Mouse (Mus musculus): ENCODE data around the gene Cyb561d2.
"Not testable (repeated sequence)": the region's sequence is repeated elsewhere in the genome, so short reads cannot be mapped to it uniquely, and the experiment has no call there.

Cyb561d2 gene

DNA sequence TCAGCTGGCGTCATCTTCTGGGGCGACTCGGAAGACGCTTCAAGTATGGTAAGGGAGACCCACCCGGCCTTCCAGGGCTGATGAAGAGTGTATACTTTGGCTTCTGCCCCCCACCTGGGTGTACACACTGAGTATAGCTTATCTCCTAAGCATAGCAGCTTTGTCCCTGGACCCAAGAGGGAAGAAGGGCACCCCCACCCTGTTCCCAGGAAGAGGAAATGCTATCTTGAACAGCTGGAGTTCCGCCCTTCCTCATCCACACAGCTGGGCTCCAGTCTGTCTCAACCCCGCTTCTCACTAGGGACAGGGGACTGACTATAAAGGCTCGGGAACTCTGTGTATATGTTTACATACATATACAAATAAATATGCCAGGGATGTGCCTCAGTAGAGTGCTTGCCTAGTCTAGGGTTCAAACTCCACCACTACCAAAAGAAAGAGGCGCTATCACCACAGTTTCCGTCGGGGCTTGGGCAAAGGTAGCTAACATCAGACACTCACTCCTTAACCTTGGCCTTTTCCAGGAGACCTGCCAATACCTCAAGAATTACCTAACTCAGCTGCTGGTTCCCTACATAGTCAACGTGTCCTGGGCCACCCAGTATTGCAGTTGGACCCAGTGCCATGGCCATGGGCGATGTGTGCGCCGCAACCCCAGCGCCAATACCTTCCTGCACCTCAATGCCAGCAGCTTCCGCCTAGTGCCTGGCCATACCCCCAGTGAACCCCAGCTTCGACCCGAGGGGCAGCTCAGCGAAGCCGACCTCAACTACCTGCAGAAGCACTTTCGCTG, 29.7 kb upstream of the Cyb561d2 start:
- no peak for DNase-seq

DNA sequence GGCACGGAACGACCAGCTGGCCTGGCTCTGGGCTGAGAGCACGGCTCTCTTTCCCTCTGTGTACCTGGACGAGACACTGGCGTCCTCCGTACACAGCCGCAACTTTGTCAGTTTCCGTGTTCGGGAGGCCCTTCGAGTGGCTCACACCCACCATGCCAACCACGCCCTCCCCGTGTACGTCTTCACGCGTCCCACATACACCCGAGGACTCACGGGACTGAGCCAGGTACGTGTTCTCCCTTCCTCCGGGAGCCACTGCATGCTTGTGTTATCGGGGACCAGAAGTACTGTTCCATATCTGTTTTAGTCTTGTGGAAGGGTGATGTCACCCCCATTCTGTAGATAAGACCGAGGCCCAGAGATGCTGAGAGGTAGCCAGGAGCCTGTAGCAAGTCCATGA, 28.9 kb upstream of the Cyb561d2 start:
- DNase-seq: no peak

DNA sequence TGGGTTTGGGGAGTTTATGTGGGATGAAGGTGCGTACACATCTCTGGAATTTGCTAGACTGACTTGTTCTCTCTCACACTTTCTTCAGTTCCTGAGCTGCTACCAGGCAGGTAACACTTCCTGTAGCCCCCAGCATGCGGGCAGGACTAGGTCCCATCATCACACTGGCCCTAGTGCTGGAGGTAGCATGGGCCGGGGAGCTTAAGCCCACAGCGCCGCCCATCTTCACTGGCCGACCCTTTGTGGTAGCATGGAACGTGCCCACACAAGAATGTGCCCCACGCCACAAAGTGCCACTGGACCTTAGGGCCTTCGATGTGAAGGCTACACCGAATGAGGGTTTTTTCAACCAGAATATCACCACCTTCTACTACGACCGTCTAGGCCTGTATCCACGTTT, 28.0 kb upstream of the Cyb561d2 start:
- no peak for DNase-seq

DNA sequence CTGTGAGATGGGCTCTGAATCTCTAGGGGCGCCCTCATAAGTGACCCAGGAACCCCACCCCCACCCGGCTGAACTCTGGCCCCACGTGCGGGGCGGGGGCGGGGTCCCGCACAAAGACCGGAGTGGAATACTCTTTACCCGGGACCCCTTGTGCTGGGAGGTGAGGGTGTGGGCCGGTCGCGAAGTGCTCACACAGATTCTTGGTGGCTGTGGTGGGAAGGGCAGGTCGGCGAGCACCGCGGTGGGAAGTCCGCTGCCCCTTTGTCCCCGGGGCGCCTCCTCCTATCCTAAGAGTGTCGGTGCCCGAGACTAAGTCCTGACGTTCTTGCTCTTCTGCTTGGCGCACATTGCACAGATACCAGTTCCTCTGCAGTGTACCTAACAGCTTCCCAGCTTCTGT, 27.3 kb upstream of the Cyb561d2 start:
- DNase-seq: no peak

DNA sequence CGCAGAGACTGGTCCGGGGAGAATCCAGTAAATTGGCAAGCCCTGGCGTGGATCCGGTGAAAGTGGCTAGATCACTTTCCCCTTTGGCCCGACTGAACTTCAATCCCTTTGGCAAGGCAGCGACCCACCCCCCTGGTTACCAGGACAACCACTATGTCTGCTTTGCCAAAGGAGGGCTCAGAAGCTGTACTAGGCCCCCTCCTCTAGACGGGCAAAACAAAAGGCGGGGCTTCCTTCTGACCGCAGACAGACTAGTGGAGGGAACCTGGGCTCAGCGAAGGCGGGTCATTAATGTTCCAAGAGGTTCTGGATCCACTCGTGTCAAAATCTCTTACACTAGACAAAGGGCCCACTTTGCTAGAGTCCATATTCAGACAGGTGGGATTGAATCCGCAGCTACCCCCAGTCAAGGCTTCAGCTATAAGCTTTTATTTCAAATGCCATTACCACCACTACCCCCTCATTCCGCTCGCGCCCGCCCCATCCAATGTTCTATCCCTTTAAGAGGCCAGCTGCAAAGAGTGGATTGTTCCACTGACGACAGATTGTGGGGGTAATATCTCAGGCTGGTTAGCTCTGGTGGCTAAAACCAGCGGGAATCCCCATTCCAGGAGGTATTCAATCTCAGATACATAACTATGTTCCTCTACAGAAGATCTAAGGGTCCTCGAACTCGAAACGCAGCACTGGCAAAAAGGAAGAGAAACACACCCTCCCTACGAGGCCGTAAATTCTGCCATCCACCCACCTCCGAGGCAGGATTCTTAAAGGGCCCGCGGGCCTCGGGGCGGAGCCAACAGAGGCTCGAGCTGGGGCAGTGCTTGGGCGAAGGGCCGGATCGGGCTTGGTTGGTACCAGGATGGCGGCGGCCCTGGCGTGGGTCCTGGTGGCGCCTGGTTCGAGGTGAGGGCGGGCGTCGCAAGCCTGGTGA, 26.6 kb upstream of the Cyb561d2 start:
- DNase-seq: peak; percentile 87

DNA sequence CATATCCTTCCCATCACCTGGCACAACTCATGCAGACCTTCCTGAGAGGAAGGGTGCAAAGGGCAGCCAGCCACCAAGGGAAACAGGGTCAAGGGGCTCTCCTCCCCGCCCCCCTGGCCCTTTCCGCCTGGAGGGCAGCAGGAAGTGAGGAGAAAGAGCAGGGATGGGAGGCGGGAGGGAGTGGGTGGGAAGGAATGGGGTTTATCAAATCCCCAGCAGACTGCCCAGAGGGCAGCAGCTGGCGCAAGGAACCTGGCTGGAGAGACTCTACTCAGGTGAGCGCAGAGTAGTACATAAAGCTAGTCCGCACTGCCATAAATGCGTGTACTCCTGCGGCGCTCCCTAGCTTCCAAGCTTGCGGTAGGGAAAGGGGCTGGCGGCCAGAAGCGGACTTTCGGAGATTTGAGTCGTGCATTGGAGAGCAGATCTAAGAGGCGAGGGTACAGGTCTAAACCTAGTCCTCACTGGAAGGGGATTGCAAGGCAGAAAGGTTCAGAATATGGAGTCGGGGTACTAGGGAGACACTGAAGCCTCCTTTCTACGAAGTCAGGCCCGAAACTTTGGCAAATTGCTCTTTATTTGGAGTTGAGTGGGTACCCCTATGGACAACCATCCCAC, 25.8 kb upstream of the Cyb561d2 start, which contains the start of gene Hyal2:
Gene Hyal2 (plus strand): TSS at position 244 of the 618 bp plus-strand sequence.
- no peak for DNase-seq

DNA sequence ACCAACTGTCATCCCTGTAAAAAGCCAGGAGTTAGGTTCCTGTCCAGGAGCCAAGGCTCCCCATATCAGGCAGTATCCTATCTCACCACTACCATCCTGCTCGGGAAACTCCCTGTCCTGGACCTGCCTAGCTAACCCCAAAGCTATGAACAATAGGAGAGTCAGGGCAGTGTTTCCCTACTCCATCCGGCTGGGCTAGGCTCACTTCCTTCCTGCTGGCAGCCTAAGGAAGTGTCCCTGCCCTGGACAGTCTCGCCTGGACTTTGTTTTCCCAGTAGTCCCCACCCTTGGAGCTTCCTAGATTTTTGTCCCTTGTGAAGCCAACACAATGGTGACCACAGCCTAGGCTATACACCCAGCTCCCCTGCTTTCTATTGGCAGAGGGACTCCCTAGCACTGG, 24.9 kb upstream of the Cyb561d2 start:
- DNase-seq: no peak

DNA sequence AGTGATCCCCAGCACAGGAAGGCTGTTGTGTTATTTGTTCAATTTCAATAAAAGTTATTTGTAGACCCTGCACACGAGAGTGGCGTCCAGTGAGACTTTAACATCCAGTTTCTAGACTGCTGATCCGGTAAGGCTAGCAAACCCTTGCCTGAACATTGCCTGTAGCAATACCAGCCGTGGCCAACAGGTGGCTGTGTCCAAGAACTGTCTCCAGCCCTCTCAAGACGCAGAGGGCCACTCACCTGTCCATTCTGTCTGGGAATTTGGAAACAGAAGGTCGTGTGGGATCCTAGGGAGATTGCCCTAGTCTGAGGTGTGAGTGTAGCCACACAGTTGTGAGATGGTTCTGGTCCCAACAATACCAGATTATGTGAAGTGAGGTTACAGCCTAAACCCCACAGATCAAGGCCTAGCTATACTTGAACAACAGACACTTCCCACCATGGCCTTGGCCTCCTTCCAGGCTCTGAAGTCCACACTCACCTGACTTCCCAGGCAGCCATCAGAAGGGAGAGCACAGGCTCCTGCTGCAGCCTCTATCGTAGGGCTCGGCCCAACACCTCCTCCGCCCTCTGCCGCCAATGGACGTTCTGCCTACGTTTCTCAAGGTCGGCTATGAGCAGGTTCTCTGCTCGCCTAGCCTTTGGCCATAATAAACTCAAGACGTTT, 24.2 kb upstream of the Cyb561d2 start:
- DNase-seq: no peak

DNA sequence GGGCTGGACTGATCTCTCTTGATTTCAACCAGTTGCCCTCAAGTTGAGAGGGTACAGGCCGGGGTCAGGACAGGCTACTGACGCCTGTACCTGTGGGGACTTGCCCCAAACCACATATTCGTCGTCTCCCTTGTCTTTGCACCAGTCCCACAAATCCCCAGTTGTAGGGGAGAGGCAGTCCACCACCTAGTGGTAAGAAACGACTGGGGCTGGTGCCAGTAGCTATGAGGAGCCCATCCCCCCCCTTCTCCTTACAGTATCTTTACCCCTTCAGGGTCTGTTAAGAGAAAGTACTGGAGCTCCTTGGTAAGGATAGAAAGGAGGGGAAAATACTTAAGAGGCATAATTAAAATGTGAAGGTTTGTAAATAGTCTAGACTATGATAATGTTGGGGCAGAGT, 23.6 kb upstream of the Cyb561d2 start:
- DNase-seq: not testable (repeated sequence)

DNA sequence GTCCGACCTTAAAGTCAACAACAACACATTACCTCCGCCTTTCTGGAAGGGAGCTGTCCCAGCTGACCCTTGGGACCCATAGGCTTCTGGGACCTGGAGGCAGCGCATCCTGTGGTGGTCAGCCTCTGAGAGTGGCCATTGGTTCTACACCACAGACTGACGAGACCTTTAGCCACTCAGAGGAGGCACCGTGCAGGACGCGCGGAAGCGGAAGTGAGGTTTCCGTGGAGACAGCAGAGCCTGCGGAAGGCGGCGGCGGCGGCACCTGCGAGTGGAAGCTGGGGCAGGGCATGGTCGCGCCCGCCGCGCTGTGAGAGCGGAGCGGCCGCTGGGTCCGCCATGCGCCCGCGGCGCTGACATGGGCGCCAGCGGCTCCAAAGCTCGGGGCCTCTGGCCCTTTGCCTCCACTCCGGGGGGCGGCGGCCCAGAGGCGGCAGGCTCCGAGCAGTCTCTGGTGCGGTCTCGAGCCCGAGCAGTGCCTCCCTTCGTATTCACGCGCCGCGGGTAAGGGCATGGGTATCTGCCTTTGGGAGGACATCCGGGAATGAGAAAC, 21.1 kb upstream of the Cyb561d2 start, which contains the start of gene Tusc2:
Gene Tusc2 (plus strand): TSS at position 227 of the 553 bp plus-strand sequence.
- DNase-seq: peak; percentile 97

DNA sequence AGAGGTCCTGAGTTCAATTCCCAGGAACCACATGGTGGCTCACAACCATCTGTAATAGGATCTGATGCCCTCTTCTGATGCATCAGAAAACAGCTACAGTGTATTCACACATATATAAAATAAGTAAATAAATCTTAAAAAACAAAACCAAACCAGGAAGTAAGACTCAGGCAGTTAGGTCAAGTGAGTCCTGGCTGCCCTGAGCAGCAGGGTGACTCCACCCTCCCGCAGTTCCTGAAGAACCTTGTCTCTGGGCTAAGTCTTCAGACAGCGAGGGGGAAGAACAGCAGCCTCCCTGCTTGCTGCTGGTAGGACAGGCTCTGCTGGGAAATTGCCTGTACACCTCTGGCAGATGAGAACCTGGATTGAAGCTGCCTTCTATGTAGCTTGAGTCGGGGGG, 14.4 kb upstream of the Cyb561d2 start:
- no peak for DNase-seq

DNA sequence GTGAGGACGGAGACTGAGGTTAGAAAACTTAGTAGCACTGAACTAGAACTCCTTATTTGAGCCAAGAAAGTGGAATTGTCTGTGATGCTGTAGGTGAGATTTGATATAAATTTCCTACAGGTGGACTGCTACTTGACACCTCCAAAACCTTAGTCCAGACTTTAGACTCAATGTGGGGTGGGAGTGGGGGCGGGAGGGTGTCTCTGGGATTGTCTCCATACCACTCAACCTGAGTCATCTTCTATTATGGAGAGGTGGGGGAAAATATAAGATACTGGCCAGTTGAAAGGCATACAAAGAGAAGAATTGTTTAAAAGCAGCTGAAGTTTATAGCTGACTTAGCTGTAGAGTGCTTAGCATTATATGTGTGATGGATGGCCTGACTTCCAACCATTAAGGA, 13.7 kb upstream of the Cyb561d2 start:
- no peak for DNase-seq

DNA sequence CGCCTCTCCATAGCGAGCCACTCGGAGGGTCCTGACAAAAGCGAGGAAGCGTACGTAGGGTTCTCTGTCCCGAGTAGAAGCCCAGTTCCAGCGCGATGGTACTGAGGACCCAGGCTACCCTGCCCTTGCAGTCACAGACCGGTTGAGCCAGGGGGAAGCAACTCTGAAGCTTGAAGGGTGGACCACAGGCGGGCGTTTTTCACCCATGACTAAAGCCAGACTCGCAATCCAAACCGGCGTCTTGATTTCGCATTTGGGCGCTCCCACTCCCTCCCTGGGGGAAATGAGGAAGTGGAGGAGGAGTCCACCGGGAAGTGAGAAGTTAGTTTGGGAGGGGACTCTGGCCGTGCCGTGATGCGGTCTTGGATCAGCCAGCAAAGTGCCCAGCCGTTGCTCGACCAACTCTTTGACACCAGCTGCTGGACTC, 13.1 kb upstream of the Cyb561d2 start:
- DNase-seq: no peak

DNA sequence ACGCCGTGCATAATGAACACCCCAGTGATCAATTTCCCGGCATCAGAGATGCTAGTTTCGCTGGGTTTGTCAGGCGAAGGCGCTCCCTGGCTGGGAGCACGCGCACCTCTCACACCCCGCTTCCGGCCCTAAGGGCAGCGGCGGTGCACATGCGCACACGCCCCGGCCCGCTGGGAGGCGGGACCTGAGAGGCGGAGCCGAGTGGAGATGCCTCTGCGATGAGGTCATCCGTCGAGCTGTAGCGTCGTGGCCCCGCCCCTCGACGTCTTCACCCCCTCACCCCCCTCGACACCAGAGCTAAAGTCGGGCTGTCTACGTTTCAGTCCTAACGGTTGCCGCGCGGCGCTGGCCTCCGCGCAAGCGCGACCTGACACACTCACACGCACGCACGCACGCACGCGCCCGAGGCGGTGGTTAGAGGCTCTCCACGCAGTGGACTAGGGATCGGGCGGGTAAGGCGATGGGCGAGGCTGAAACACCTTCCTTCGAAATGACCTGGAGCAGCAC, 12.4 kb upstream of the Cyb561d2 start:
- DNase-seq: peak; percentile 97

DNA sequence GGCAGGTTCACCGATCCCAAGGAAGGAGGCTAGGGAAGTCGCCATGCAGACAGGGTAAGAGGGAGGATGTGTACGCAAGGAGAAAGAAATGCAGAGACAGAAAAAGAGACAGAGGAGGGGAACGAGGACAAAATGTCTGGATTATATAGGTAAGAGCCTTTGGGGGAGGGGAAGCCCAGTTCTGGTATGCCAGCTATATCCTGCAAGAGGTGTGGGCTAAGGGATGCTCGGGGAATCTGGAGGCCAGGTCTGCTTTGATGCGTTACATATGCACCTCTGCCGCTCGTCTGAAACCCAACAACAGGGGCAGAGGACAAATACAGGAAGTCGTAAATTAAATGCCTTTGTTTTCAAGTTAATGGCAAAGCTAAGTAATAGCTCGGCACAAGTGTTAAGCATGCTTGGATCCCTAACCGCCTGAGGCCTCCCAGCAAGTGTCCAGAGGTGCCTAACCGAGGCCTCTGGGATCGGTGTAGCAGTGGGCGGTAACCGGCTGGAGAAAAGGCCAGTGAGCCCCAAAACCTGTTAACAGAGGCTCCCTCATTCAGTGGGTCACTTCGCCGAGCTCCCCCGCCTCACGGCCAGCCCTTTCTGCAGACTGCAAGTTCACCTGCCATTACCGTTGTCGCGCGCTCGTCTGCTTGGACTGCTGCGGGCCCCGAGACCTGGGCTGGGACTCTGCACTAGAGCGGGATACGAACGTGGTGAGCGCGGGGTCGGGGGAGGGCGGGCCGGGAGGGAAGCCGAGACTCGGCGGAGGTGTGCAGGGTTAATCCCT, 11.7 kb upstream of the Cyb561d2 start:
- DNase-seq: no peak

DNA sequence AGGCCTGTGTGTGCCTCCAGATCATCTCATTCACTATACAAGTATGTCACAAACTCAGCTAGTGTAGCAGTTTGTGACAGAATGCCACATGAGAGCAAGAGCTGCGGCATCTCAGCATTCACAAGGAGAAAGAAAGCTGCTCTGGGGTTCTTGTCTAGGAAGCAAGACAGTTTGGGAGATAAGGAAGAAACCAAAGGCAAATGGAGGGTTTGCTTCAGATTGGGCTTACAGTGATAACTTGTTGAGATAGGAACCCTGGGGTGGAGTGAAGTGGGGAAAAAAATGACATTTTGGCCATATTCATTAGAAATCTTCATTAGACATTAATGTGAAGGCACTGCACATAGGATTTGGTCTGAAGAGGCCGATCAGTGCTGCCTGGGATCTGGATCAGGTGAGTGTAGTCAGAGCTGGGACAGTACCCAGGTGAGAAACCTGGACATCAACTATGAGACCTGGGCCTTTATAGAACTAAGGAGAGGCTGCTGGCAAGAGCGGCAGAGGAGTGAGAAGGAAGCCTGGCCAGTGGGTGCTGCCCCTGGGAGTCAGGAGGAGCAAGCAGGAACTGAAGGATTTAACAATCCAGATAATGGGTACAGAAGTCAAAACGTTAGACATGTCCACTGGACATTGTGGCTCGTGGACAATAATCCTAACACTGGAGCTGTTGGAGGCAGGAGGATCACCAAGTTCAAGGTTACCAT, 10.8 kb upstream of the Cyb561d2 start:
- DNase-seq: no peak

DNA sequence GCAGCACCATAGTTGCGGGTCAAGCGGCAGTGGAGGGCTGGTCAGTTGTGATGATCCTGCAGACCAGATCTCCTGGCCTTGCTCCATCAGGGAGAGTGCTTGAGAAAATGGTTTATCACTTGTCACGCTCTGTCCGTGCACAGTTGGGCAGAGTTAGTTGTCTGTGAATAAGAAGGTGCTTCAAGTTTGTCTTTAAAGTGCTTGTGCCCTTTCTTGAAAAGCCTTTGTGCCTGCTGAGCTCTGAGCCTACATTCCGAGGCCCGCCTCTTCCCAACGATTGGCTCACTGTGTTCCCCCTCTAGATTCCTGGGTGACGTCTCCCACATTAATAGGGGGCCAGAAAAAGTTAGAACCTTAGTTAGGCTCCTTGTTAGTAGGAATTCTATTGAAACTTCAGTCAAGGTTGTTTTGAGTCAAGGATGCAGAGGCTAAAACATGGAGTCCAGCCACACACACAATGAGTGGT, 9.9 kb upstream of the Cyb561d2 start:
- no peak for DNase-seq

DNA sequence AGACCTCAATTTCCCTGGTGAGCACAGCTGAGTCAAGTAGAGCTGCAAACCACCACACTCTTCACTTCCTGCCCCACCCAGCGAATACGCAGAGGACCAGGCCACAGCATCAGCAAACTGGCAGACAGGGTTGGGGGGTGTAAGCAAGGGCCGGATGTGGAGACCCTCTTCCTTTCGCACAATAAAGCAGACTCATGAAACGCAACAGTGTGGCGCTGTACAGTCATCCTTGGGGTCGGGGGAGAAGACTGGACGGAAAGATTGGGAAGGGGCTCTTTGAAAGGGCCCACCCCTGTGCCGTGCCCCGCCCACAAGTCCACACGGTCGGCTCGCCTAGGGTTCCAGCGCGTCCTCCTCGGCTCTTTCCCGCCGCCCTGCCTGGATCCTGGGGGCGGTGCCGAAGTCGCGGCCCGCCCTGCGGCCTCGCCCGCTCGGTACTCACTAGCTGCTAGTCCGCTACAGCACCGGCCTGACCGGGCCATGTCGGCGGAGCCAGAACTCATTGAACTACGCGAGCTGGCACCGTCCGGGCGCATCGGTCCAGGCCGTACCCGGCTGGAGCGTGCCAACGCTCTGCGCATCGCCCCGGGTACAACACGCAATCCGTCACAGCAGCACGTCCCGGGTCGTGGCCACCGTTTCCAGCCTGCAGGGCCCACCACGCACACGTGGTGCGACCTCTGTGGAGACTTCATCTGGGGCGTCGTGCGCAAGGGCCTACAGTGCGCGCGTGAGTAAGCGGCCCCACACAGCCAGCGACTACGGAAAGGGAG, 9.3 kb upstream of the Cyb561d2 start, which contains the start of gene Rassf1:
Gene Rassf1 (plus strand): TSS at position 439 of the 773 bp plus-strand sequence.
- no peak for DNase-seq

DNA sequence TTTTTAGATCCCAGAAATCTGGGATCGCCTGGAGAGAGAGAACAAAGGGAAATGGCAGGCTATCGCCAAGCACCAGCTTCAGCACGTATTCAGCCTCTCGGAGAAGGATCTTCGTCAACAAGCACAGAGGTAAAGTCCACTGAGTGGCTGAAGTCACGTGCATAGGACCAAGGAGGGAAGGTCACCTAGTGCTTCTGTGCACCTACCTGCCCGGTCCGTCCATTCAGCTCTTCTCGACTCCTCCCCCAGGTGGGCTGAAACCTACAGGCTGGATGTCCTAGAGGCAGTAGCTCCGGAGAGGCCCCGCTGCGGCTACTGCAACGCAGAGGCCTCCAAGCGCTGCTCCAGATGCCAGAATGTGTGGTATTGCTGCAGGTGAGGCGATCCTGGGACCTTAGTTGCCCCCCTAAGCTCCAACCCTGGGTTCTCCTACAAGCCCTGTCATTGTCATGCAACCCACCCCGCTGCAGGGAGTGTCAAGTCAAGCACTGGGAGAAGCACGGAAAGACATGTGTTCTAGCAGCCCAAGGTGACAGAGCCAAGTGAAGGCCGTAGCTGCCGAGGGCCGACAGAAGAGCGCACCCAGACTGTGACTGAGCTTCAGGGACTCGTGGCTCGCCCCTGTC, 8.6 kb upstream of the Cyb561d2 start:
- no peak for DNase-seq
